Mouse (Mus musculus) small intestine, adult 2 months (tissue): ENCODE measurements around the gene Gm20388.

Source experiments
- CTCF ChIP-seq: fragments of 200-500 bp; IDR thresholded peaks from 2 replicates; pipeline ENCODE4 v1.5.1; 2012; ENCODE audit warnings: low read depth, mild to moderate bottlenecking, control low read depth, inconsistent platforms, low read length, moderate library complexity, mixed read lengths; ENCODE audit not compliant: insufficient replicate concordance, insufficient read length; ENCODE audit errors: extremely low read depth
- POLR2A ChIP-seq: fragments of 200-500 bp; IDR thresholded peaks from 2 replicates; pipeline ENCODE4 v1.6.1; 2012; ENCODE audit warnings: low read depth, mild to moderate bottlenecking, control low read depth, inconsistent platforms, low read length, moderate library complexity

DNA sequence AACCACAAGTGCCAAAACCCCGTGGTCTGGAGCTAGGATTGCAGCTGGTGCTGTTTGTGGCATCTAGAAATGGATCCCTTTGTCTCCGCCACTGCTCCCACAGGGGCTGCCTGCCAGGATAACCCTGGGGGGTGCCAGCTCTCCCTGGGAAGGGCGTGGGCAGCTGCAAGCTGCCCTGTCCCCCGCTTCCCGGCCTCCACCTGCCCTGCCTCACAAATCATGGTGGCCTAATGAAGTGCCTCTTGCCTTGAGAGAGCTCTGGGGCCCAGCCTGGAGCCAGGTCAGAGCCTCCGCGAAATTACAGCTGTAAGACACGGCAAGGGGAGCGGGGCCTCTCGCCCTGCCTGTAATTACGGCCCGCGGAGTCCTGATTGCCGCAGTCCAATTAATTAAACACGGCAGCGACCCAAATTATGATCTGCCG lies 539.0 kb downstream of the Gm20388 start:
- TF ChIP-seq CTCF (no peak), POLR2A (no peak)
